Mouse (Mus musculus): ENCODE measurements around the gene Gid4. TPM values are rescaled to one million over a fixed set of nuclear protein-coding genes. Genes with fewer than 3 reads are reported as not detected.

Gid4 gene
- polyA plus RNA-seq, 1 experiment from 2014 or later = 22.2 TPM

GRCm38 (mm10) chr11:60475668-60476362 lies 58.9 kb downstream of the Gid4 start:
- Histone ChIP-seq H3K4me2 (ENCODE audit: low read length) (no peak overlapping the region), H3K27me3 (replicated peaks; ENCODE audit: control insufficient read depth, insufficient read depth, low read length) (no peaks in the 10 kb centered on the region), H3K27ac (ENCODE audit: low read depth, low read length) (no peak overlapping the region), H3K4me3 (ENCODE audit: low read length) (no peak overlapping the region), H3K9me3 (ENCODE audit: control insufficient read depth, low read length) (no peaks in the 10 kb centered on the region), H3K4me1 (ENCODE audit: control insufficient read depth, insufficient read depth, low read depth, low read length) (no peaks in the 10 kb centered on the region), H3K36me3 (ENCODE audit: control insufficient read depth, insufficient read depth, low read length) (no peaks in the 10 kb centered on the region), H3K9ac (ENCODE audit: low read depth, low read length) (no peak overlapping the region)
- ATAC-seq = no peak
- 86% methylated on average over 5 of the region's 5 CpGs for WGBS

GRCm38 (mm10) chr11:60478121-60478520 lies 61.2 kb downstream of the Gid4 start:
- WGBS = 38% methylated on average over 17 of the region's 17 CpGs
- H3K27ac ChIP-seq (ENCODE audit: low read depth, low read length) = no peak overlapping the region
- H3K9me3 ChIP-seq (ENCODE audit: control insufficient read depth, low read length) = no peaks in the 10 kb centered on the region
- no peaks in the 10 kb centered on the region for H3K27me3 ChIP-seq (replicated peaks; ENCODE audit: control insufficient read depth, insufficient read depth, low read length)
- no peak overlapping the region for H3K4me3 ChIP-seq (ENCODE audit: low read length)
- H3K9ac ChIP-seq (ENCODE audit: low read depth, low read length) = no peak overlapping the region
- H3K36me3 ChIP-seq (ENCODE audit: control insufficient read depth, insufficient read depth, low read length) = no peaks in the 10 kb centered on the region
- no peak for ATAC-seq
- no peaks in the 10 kb centered on the region for H3K4me1 ChIP-seq (ENCODE audit: control insufficient read depth, insufficient read depth, low read depth, low read length)
- no peak overlapping the region for H3K4me2 ChIP-seq (ENCODE audit: low read length)

- ATAC-seq = no peak
- H3K4me2 ChIP-seq (ENCODE audit: low read length) = no peak overlapping the region
- no peaks in the 10 kb centered on the region for H3K27me3 ChIP-seq (replicated peaks; ENCODE audit: control insufficient read depth, insufficient read depth, low read length)
- 70% methylated on average over 3 of the region's 3 CpGs for WGBS
- H3K9ac ChIP-seq (ENCODE audit: low read depth, low read length) = no peak overlapping the region
- no peaks in the 10 kb centered on the region for H3K9me3 ChIP-seq (ENCODE audit: control insufficient read depth, low read length)
- no peaks in the 10 kb centered on the region for H3K4me1 ChIP-seq (ENCODE audit: control insufficient read depth, insufficient read depth, low read depth, low read length)
- no peak overlapping the region for H3K27ac ChIP-seq (ENCODE audit: low read depth, low read length)
- no peak overlapping the region for H3K4me3 ChIP-seq (ENCODE audit: low read length)
- H3K36me3 ChIP-seq (ENCODE audit: control insufficient read depth, insufficient read depth, low read length) = no peaks in the 10 kb centered on the region
Observed at GRCm38 (mm10) chr11:60486267-60486666, 69.3 kb downstream of the Gid4 start.

- no peak overlapping the region for H3K9ac ChIP-seq (ENCODE audit: low read depth, low read length)
- no peaks in the 10 kb centered on the region for H3K36me3 ChIP-seq (ENCODE audit: control insufficient read depth, insufficient read depth, low read length)
- H3K4me1 ChIP-seq (ENCODE audit: control insufficient read depth, insufficient read depth, low read depth, low read length) = no peaks in the 10 kb centered on the region
- no peak overlapping the region for H3K27ac ChIP-seq (ENCODE audit: low read depth, low read length)
- H3K4me2 ChIP-seq (ENCODE audit: low read length) = no peak overlapping the region
- no peak overlapping the region for H3K4me3 ChIP-seq (ENCODE audit: low read length)
- H3K27me3 ChIP-seq (replicated peaks; ENCODE audit: control insufficient read depth, insufficient read depth, low read length) = no peaks in the 10 kb centered on the region
- ATAC-seq = no peak
- 90% methylated on average over 5 of the region's 5 CpGs for WGBS
- no peaks in the 10 kb centered on the region for H3K9me3 ChIP-seq (ENCODE audit: control insufficient read depth, low read length)
Observed at GRCm38 (mm10) chr11:60492726-60493125, 75.8 kb downstream of the Gid4 start.

- Histone ChIP-seq H3K27ac (ENCODE audit: low read depth, low read length) (no peak overlapping the region), H3K4me3 (ENCODE audit: low read length) (no peak overlapping the region), H3K36me3 (ENCODE audit: control insufficient read depth, insufficient read depth, low read length) (no peaks in the 10 kb centered on the region), H3K4me2 (ENCODE audit: low read length) (no peak overlapping the region), H3K4me1 (ENCODE audit: control insufficient read depth, insufficient read depth, low read depth, low read length) (no peaks in the 10 kb centered on the region), H3K27me3 (replicated peaks; ENCODE audit: control insufficient read depth, insufficient read depth, low read length) (no peaks in the 10 kb centered on the region), H3K9me3 (ENCODE audit: control insufficient read depth, low read length) (no peaks in the 10 kb centered on the region), H3K9ac (ENCODE audit: low read depth, low read length) (no peak overlapping the region)
- ATAC-seq = no peak
- 76% methylated on average over 2 of the region's 2 CpGs for WGBS
Observed at GRCm38 (mm10) chr11:60495692-60496091, 78.7 kb downstream of the Gid4 start.

Other genes with a start within 250 kb of the Gid4 start
- gene Srebf1, start 194.6 kb upstream of the Gid4 start, polyA plus RNA-seq (2015; fragmentation: Nextera tagmentation; extraction: Ambion mirVana) = 42.5 and 44.8 TPM in 2 replicates
- gene Tom1l2, start 64.2 kb upstream of the Gid4 start, polyA plus RNA-seq (2015; fragmentation: Nextera tagmentation; extraction: Ambion mirVana) = 69.2 and 79.3 TPM in 2 replicates
- gene Drc3, start 63.8 kb upstream of the Gid4 start, polyA plus RNA-seq (2015; fragmentation: Nextera tagmentation; extraction: Ambion mirVana) = 6.0 and 7.8 TPM in 2 replicates
- gene Atpaf2, start 1.3 kb downstream of the Gid4 start, polyA plus RNA-seq (2015; fragmentation: Nextera tagmentation; extraction: Ambion mirVana) = 45.9 and 47.6 TPM in 2 replicates
- 100 and 101 TPM in 2 replicates for gene Drg2, start 37.4 kb downstream of the Gid4 start, polyA plus RNA-seq (2015; fragmentation: Nextera tagmentation; extraction: Ambion mirVana)
- gene Myo15, start 52.2 kb downstream of the Gid4 start, polyA plus RNA-seq (2015; fragmentation: Nextera tagmentation; extraction: Ambion mirVana) = 0.26 and 0.40 TPM in 2 replicates
- 16.5 and 20.2 TPM in 2 replicates for gene Alkbh5, start 119.2 kb downstream of the Gid4 start, polyA plus RNA-seq (2015; fragmentation: Nextera tagmentation; extraction: Ambion mirVana)